Mouse (Mus musculus): ENCODE measurements around the gene Mapkapk3. TPM values are rescaled to one million over a fixed set of nuclear protein-coding genes. Genes with fewer than 3 reads are reported as not detected.

Mapkapk3 gene
- 10 to 100 TPM; 29.5 to 31.4 TPM for total RNA-seq (2021)
- long read RNA-seq, experiment 1, transcript Mapkapk3-201 (11 exons, 2,816 nt): major isoform, 7 of 35 reads
- long read RNA-seq, experiment 1, partial matches to known transcripts: 1 of 35 reads
- long read RNA-seq, experiment 1, other reads (novel, unspliced or antisense): 27 of 35 reads
- long read RNA-seq, experiment 2, transcript Mapkapk3-201 (11 exons, 2,816 nt): major isoform, 11 of 38 reads
- long read RNA-seq, experiment 2, partial matches to known transcripts: 3 of 38 reads
- long read RNA-seq, experiment 2, other reads (novel, unspliced or antisense): 24 of 38 reads

GRCm38 (mm10) chr9:107289211-107290076 lies at the start of gene Mapkapk3:
Gene Mapkapk3, minus strand, starts transcription at chr9:107289877.
- DNase-seq: peak; percentile 86 to 89
- intact Hi-C loops (cut with DNase I): loop anchor here (2.0 to 5.0 kb wide), 5 partner anchors 43 to 612 kb away; no protein-coding TSS in a partner anchor

- DNase-seq: peak; percentile 76 to 81
- intact Hi-C loops (cut with DNase I): loop anchor here (5.0 kb wide), 2 partner anchors 91 to 436 kb away; no protein-coding TSS in a partner anchor
Observed at GRCm38 (mm10) chr9:107338172-107338883, 48.7 kb upstream of the Mapkapk3 start, which contains the start of gene Hemk1. Gene Hemk1, minus strand, starts transcription at chr9:107338350.

GRCm38 (mm10) chr9:107336386-107336785 lies 46.7 kb upstream of the Mapkapk3 start:
- DNase-seq: no peak
- intact Hi-C loops (cut with DNase I): loop anchor here (1.0 to 5.0 kb wide), 3 partner anchors 42 to 434 kb away; no protein-coding TSS in a partner anchor

- intact Hi-C loops (cut with DNase I): loop anchor here (1.0 to 5.0 kb wide), 3 partner anchors 42 to 434 kb away; no protein-coding TSS in a partner anchor
- peak; percentile 80 to 83 for DNase-seq
Observed at GRCm38 (mm10) chr9:107335909-107336308, 46.2 kb upstream of the Mapkapk3 start.

- DNase-seq: no peak
- intact Hi-C loops (cut with DNase I): loop anchor here (5.0 kb wide), 2 partner anchors 88 to 433 kb away; no protein-coding TSS in a partner anchor
Observed at GRCm38 (mm10) chr9:107335046-107335445, 45.4 kb upstream of the Mapkapk3 start.

GRCm38 (mm10) chr9:107334356-107334755 lies 44.7 kb upstream of the Mapkapk3 start:
- DNase-seq: no peak
- intact Hi-C loops (cut with DNase I): no loop called here

- no peak for DNase-seq
- intact Hi-C loops (cut with DNase I): no loop called here
Observed at GRCm38 (mm10) chr9:107333686-107334085, 44.0 kb upstream of the Mapkapk3 start.

GRCm38 (mm10) chr9:107330791-107331190 lies 41.1 kb upstream of the Mapkapk3 start:
- intact Hi-C loops (cut with DNase I): no loop called here
- no peak for DNase-seq

- peak in 1 of 2 experiments; percentile 7 for DNase-seq
- intact Hi-C loops (cut with DNase I): no loop called here
Observed at GRCm38 (mm10) chr9:107327879-107328620, 38.4 kb upstream of the Mapkapk3 start.

GRCm38 (mm10) chr9:107325904-107326303 lies 36.2 kb upstream of the Mapkapk3 start:
- intact Hi-C loops (cut with DNase I): no loop called here
- DNase-seq: peak; percentile 58 to 73

GRCm38 (mm10) chr9:107324799-107325561 lies 35.3 kb upstream of the Mapkapk3 start:
- intact Hi-C loops (cut with DNase I): loop anchor here (1.0 kb wide), 1 partner anchor 27 kb away; no protein-coding TSS in a partner anchor
- DNase-seq: peak in 1 of 2 experiments; percentile 37

GRCm38 (mm10) chr9:107323558-107323957 lies 33.9 kb upstream of the Mapkapk3 start:
- peak; percentile 83 to 91 for DNase-seq
- intact Hi-C loops (cut with DNase I): no loop called here

GRCm38 (mm10) chr9:107322461-107323050 lies 32.9 kb upstream of the Mapkapk3 start:
- DNase-seq: peak in 1 of 2 experiments; percentile 21
- intact Hi-C loops (cut with DNase I): no loop called here

- peak; percentile 27 to 40 for DNase-seq
- intact Hi-C loops (cut with DNase I): no loop called here
Observed at GRCm38 (mm10) chr9:107315791-107316190, 26.1 kb upstream of the Mapkapk3 start.

GRCm38 (mm10) chr9:107313926-107314325 lies 24.2 kb upstream of the Mapkapk3 start:
- no peak for DNase-seq
- intact Hi-C loops (cut with DNase I): no loop called here

- intact Hi-C loops (cut with DNase I): no loop called here
Observed at GRCm38 (mm10) chr9:107312811-107313584, 23.3 kb upstream of the Mapkapk3 start.

GRCm38 (mm10) chr9:107309600-107309999 lies 19.9 kb upstream of the Mapkapk3 start:
- no peak for DNase-seq
- intact Hi-C loops (cut with DNase I): no loop called here

More at GRCm38 (mm10) chr9:107312811-107313584, 23.3 kb upstream of the Mapkapk3 start:
- DNase-seq: no peak
